Mouse (Mus musculus): Measurements from ENCODE around the gene Arhgef10l. TPM values are rescaled to one million over a fixed set of nuclear protein-coding genes. Genes with fewer than 3 reads are reported as not detected.

Arhgef10l gene
- polyA plus RNA-seq, 1 experiment = 26.0 TPM

GRCm38 (mm10) chr4:140614553-140614952, 51.3 kb downstream of the Arhgef10l start:
- Histone ChIP-seq H3K27ac (ENCODE audit: control insufficient read depth, insufficient read depth, low read length) (no peak overlapping the region), H3K4me3 (ENCODE audit: control insufficient read depth, insufficient read depth, low read length) (no peak overlapping the region), H3K27me3 (ENCODE audit: control insufficient read depth, insufficient read depth, low read length) (no peaks in the 10 kb centered on the region), H3K4me1 (replicated peaks; ENCODE audit: control insufficient read depth, insufficient read depth, low read length) (peaks cover 24% of the 10 kb centered on the region), H3K36me3 (ENCODE audit: control insufficient read depth, insufficient read depth, low read length) (no peaks in the 10 kb centered on the region)
- TF ChIP-seq CTCF (IDR thresholded peaks at IDR 0.05; ENCODE audit: borderline replicate concordance, control insufficient read depth, extremely low read depth, insufficient read depth, low read length, poor library complexity) (no peak), POLR2A (IDR thresholded peaks at IDR 0.05; ENCODE audit: control insufficient read depth, extremely low read depth, insufficient read depth, low read length, poor library complexity) (no peak)
- 96% methylated on average over 5 of the region's 5 CpGs for WGBS
- DNase-seq = no peak

DNA sequence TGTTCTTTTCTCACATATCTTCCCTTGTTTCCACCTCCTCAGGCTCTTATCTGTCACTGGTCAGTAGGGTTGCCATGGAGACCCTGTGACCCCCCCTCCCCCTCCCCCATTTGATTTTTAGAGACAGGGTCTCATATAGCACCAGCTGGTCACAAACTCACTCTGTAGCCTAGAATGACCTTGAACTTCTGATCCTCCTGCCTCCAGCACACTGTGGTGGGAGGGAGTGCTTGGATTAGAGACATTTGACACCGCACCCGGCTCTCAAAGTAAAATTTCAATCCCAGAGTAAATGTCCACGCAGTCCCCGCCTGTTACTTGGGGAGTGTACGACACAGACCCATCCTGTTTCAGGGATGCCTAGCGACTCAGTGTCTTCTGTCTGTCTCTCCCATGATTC, 51.7 kb downstream of the Arhgef10l start:
- WGBS = 92% methylated on average over 6 of the region's 6 CpGs
- no peak for DNase-seq
- no peak for TF ChIP-seq CTCF (IDR thresholded peaks at IDR 0.05; ENCODE audit: borderline replicate concordance, control insufficient read depth, extremely low read depth, insufficient read depth, low read length, poor library complexity)
- no peak for TF ChIP-seq POLR2A (IDR thresholded peaks at IDR 0.05; ENCODE audit: control insufficient read depth, extremely low read depth, insufficient read depth, low read length, poor library complexity)
- Histone ChIP-seq H3K36me3 (ENCODE audit: control insufficient read depth, insufficient read depth, low read length) (no peaks in the 10 kb centered on the region), H3K4me1 (replicated peaks; ENCODE audit: control insufficient read depth, insufficient read depth, low read length) (peaks cover 24% of the 10 kb centered on the region), H3K27ac (ENCODE audit: control insufficient read depth, insufficient read depth, low read length) (no peak overlapping the region), H3K4me3 (ENCODE audit: control insufficient read depth, insufficient read depth, low read length) (no peak overlapping the region), H3K27me3 (ENCODE audit: control insufficient read depth, insufficient read depth, low read length) (no peaks in the 10 kb centered on the region)

GRCm38 (mm10) chr4:140610841-140611609, 54.8 kb downstream of the Arhgef10l start:
- 92% methylated on average over 12 of the region's 12 CpGs for WGBS
- no peaks in the 10 kb centered on the region for H3K27me3 ChIP-seq (ENCODE audit: control insufficient read depth, insufficient read depth, low read length)
- no peak overlapping the region for H3K4me3 ChIP-seq (ENCODE audit: control insufficient read depth, insufficient read depth, low read length)
- no peak for DNase-seq
- TF ChIP-seq CTCF (IDR thresholded peaks at IDR 0.05; ENCODE audit: borderline replicate concordance, control insufficient read depth, extremely low read depth, insufficient read depth, low read length, poor library complexity) = no peak
- TF ChIP-seq POLR2A (IDR thresholded peaks at IDR 0.05; ENCODE audit: control insufficient read depth, extremely low read depth, insufficient read depth, low read length, poor library complexity) = no peak
- no peaks in the 10 kb centered on the region for H3K36me3 ChIP-seq (ENCODE audit: control insufficient read depth, insufficient read depth, low read length)
- peaks cover 13% of the 10 kb centered on the region for H3K4me1 ChIP-seq (replicated peaks; ENCODE audit: control insufficient read depth, insufficient read depth, low read length)
- no peak overlapping the region for H3K27ac ChIP-seq (ENCODE audit: control insufficient read depth, insufficient read depth, low read length)

DNA sequence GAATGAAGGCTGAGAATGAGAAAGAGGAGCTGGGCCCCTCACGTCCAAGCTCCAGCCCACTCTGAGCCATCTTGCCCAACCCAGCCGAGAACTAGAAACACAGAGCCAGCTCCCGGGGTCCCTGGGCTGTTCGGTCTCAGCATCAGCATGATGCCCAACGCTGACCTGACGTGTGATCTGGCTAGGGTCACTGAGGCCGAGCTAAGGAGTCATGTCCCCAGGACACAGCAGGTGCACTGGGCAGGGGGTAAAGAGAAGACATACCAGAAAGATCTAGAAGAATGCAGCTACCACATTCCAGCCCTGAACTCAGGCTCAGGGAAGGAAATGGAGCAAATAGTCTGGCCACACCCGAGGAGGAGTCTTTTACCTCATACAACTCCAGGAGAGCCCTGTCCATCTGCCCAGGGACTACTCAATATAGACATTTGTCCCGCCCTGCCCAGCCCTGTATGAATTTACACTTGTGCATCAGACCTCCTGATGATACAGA, 57.5 kb downstream of the Arhgef10l start:
- TF ChIP-seq POLR2A (IDR thresholded peaks at IDR 0.05; ENCODE audit: control insufficient read depth, extremely low read depth, insufficient read depth, low read length, poor library complexity) = no peak
- TF ChIP-seq CTCF (IDR thresholded peaks at IDR 0.05; ENCODE audit: borderline replicate concordance, control insufficient read depth, extremely low read depth, insufficient read depth, low read length, poor library complexity) = no peak
- Histone ChIP-seq H3K36me3 (ENCODE audit: control insufficient read depth, insufficient read depth, low read length) (no peaks in the 10 kb centered on the region), H3K4me3 (ENCODE audit: control insufficient read depth, insufficient read depth, low read length) (no peak overlapping the region), H3K27me3 (ENCODE audit: control insufficient read depth, insufficient read depth, low read length) (no peaks in the 10 kb centered on the region), H3K4me1 (replicated peaks; ENCODE audit: control insufficient read depth, insufficient read depth, low read length) (peaks cover 6% of the 10 kb centered on the region), H3K27ac (ENCODE audit: control insufficient read depth, insufficient read depth, low read length) (no peak overlapping the region)
- no peak for DNase-seq
- WGBS = 97% methylated on average over 9 of the region's 9 CpGs

DNA sequence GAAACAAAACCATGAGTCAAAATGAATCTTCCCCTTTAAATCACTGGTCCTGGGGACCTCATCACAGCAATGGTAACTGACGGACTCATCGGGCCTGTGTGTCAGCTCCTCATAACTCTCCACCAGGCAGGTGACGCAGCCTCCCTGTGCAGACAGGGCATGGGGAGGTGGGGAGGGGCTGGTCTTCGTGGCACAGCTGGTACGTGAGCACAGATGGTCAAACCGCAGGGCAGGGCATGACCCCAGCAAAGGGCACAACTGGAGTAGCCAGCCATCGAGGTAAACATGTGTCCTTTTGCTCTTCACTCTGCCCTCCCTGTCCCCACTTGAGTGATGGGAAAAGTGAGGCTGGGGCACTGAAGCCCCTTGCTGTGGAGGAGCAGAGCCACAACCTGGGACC, 59.0 kb downstream of the Arhgef10l start:
- Histone ChIP-seq H3K27ac (ENCODE audit: control insufficient read depth, insufficient read depth, low read length) (no peak overlapping the region), H3K4me3 (ENCODE audit: control insufficient read depth, insufficient read depth, low read length) (no peak overlapping the region), H3K36me3 (ENCODE audit: control insufficient read depth, insufficient read depth, low read length) (no peaks in the 10 kb centered on the region), H3K27me3 (ENCODE audit: control insufficient read depth, insufficient read depth, low read length) (no peaks in the 10 kb centered on the region), H3K4me1 (replicated peaks; ENCODE audit: control insufficient read depth, insufficient read depth, low read length) (peaks cover 19% of the 10 kb centered on the region)
- 79% methylated on average over 7 of the region's 7 CpGs for WGBS
- no peak for TF ChIP-seq POLR2A (IDR thresholded peaks at IDR 0.05; ENCODE audit: control insufficient read depth, extremely low read depth, insufficient read depth, low read length, poor library complexity)
- no peak for TF ChIP-seq CTCF (IDR thresholded peaks at IDR 0.05; ENCODE audit: borderline replicate concordance, control insufficient read depth, extremely low read depth, insufficient read depth, low read length, poor library complexity)
- DNase-seq = no peak

GRCm38 (mm10) chr4:140606197-140606596, 59.6 kb downstream of the Arhgef10l start:
- Histone ChIP-seq H3K36me3 (ENCODE audit: control insufficient read depth, insufficient read depth, low read length) (no peaks in the 10 kb centered on the region), H3K27me3 (ENCODE audit: control insufficient read depth, insufficient read depth, low read length) (no peaks in the 10 kb centered on the region), H3K4me3 (ENCODE audit: control insufficient read depth, insufficient read depth, low read length) (no peak overlapping the region), H3K4me1 (replicated peaks; ENCODE audit: control insufficient read depth, insufficient read depth, low read length) (peaks cover 21% of the 10 kb centered on the region), H3K27ac (ENCODE audit: control insufficient read depth, insufficient read depth, low read length) (no peak overlapping the region)
- TF ChIP-seq POLR2A (IDR thresholded peaks at IDR 0.05; ENCODE audit: control insufficient read depth, extremely low read depth, insufficient read depth, low read length, poor library complexity) (no peak), CTCF (IDR thresholded peaks at IDR 0.05; ENCODE audit: borderline replicate concordance, control insufficient read depth, extremely low read depth, insufficient read depth, low read length, poor library complexity) (no peak)
- DNase-seq = no peak
- 95% methylated on average over 7 of the region's 7 CpGs for WGBS

Data from thymus, adult 2 months (tissue).